Mouse (Mus musculus) brain, embryonic 14.5 days (tissue): ENCODE measurements at regions not wholly inside any gene's neighbourhood (a gene's known extent, or its start where the extent isn't known, plus 50 kb on each side); places are given as distances from the start of the nearest gene placed in this dataset.

Experiments
- DNase-seq: peaks from one replicate; pipeline ENCODE4 v3.0.0-alpha.2; 2011; ENCODE audit warnings: low read depth
- CTCF ChIP-seq: fragments of 200-500 bp; IDR thresholded peaks from 2 replicates; pipeline ENCODE4 v1.5.1; 2012; ENCODE audit warnings: inconsistent platforms, mild to moderate bottlenecking, moderate library complexity, borderline replicate concordance; ENCODE audit not compliant: insufficient read depth, insufficient read length; ENCODE audit errors: extremely low read depth
- POLR2A ChIP-seq: fragments of 200-500 bp; IDR thresholded peaks from 2 replicates; pipeline ENCODE4 v1.6.1; 2012; ENCODE audit warnings: mild to moderate bottlenecking, inconsistent platforms, borderline replicate concordance; ENCODE audit not compliant: poor library complexity, insufficient read depth, insufficient read length, severe bottlenecking; ENCODE audit errors: extremely low read depth

GRCm38 (mm10) chr14:92488247-92488646 lies 1402.2 kb downstream of the Pcdh9 start:
- DNase-seq, result peak; percentile 73
- TF ChIP-seq CTCF (no peak), POLR2A (no peak)
